Mouse (Mus musculus) spleen, adult 2 months (tissue): ENCODE measurements at regions not wholly inside any gene's neighbourhood (a gene's known extent, or its start where the extent isn't known, plus 50 kb on each side); places are given as distances from the start of the nearest gene placed in this dataset.

Experiments
- CTCF ChIP-seq: fragments of 200-500 bp; IDR thresholded peaks from 2 replicates; pipeline ENCODE4 v1.5.1; 2011; ENCODE audit warnings: mild to moderate bottlenecking, inconsistent platforms; ENCODE audit not compliant: insufficient read depth, insufficient read length, insufficient replicate concordance; ENCODE audit errors: extremely low read depth
- POLR2A ChIP-seq: fragments of 200-500 bp; IDR thresholded peaks from 2 replicates; pipeline ENCODE4 v1.6.1; 2011; ENCODE audit warnings: low read depth, low read length, inconsistent platforms

- no peak for TF ChIP-seq CTCF
- TF ChIP-seq POLR2A, result no peak
These were observed 1540.3 kb upstream of the Slc10a2 start for GRCm38 (mm10) chr8:6645287-6645957.
